Mouse (Mus musculus): ENCODE results near the gene Btnl9.

DNA sequence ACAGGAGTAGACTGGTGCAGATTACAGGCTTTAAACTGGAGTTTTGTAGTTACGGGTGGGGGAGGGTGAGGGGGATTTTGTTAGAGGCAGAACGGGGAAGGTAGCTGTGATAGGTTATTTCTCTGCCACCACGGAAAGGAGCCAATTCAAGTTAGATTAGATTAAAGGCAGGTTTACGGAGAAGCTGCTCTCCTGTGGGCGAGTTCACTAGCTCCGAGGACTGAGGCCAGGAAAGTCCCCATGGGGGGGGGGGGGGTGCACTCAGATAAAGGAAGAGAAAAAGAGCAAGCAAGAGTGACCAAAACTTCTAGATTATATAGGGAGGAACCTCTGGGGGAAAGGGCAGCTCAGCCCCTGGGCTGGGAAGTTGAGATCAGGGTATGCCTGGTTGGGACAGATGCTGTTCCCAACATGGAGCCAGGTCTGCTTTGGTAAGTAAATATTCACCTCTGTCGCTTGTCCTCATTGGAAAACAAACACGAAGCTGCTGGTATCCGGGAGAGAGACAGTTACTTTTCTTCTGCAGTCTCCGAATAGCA is 15.6 kb upstream of the Btnl9 start:
- TF ChIP-seq CTCF (IDR thresholded peaks at IDR 0.05; ENCODE audit: extremely low read depth, insufficient read depth, low read length) (no peak), POLR2A (IDR thresholded peaks at IDR 0.05; ENCODE audit: extremely low read depth, insufficient read depth, low read length) (no peak)

All from cortical plate, adult 2 months (tissue).